Mouse (Mus musculus): ENCODE measurements around the gene Pfdn5.

Pfdn5 gene

GRCm38 (mm10) chr15:102370727-102371126, 44.8 kb downstream of the Pfdn5 start:
- no peak for DNase-seq (ENCODE audit: low read depth, low spot score)

- peak; percentile 78 for DNase-seq (ENCODE audit: low read depth, low spot score)
Observed at GRCm38 (mm10) chr15:102376453-102377162, 50.7 kb downstream of the Pfdn5 start.

- peak; percentile 96 for DNase-seq (ENCODE audit: low read depth, low spot score)
Observed at GRCm38 (mm10) chr15:102377163-102377543, 51.2 kb downstream of the Pfdn5 start.

- peak; percentile 96 for DNase-seq (ENCODE audit: low read depth, low spot score)
Observed at GRCm38 (mm10) chr15:102377810-102378262, 51.9 kb downstream of the Pfdn5 start.
